Mouse (Mus musculus) cerebellum, adult 2 months (tissue): ENCODE results near the gene Gzmb. TPM values are rescaled to one million over a fixed set of nuclear protein-coding genes. Genes with fewer than 3 reads are reported as not detected.
"Not testable (repeated sequence)": the region's sequence is repeated elsewhere in the genome, so short reads cannot be mapped to it uniquely, and the experiment has no call there.

Experiments
- DNase-seq, 2 experiments: peaks; one replicate each; pipeline ENCODE4 v3.0.0; 2021
- H3K27ac ChIP-seq: fragments of 200-500 bp; 2 replicates; pipeline ENCODE4 v1.5.1; 2012; ENCODE audit warnings: low read length, control low read depth, inconsistent platforms; ENCODE audit not compliant: insufficient read depth
- H3K27me3 ChIP-seq: fragments of 200-500 bp; 2 replicates; pipeline ENCODE4 v1.6.1; 2012; ENCODE audit warnings: inconsistent platforms, mild to moderate bottlenecking, low read length, moderate library complexity; ENCODE audit not compliant: control insufficient read depth, insufficient read depth
- H3K4me1 ChIP-seq: fragments of 200-500 bp; 2 replicates; pipeline ENCODE4 v1.6.1; 2011; ENCODE audit warnings: low read length; ENCODE audit not compliant: control insufficient read depth, insufficient read depth
- H3K4me3 ChIP-seq: fragments of 200-500 bp; replicated peaks from 2 replicates; pipeline ENCODE3; 2011; ENCODE audit warnings: mild to moderate bottlenecking, low read depth, low read length, control low read depth; ENCODE audit not compliant: insufficient read depth
- CTCF ChIP-seq: fragments of 200-500 bp; IDR thresholded peaks from 2 replicates; pipeline ENCODE4 v1.5.1; 2011; ENCODE audit warnings: low read depth, mild to moderate bottlenecking, control low read depth, low read length, moderate library complexity, borderline replicate concordance; ENCODE audit not compliant: insufficient read depth
- POLR2A ChIP-seq: fragments of 200-500 bp; IDR thresholded peaks from 2 replicates; pipeline ENCODE4 v1.6.1; 2011; ENCODE audit warnings: low read length, control low read depth, borderline replicate concordance; ENCODE audit not compliant: insufficient read depth
- WGBS: fragments of 180-500 bp; shearing (Covaris S2); methylation state at CpG from one replicate; pipeline ENCODE4 v1.1.7; 2018; 5-methylcytosine and 5-hydroxymethylcytosine counted together
- polyA plus RNA-seq: library from polyadenylated mRNA; depleted of rRNA; stranded (reverse); fragments of >200 nt; gene quantifications from 2 replicates; pipeline ENCODE4 v1.2.3, GENCODE M21; 2012; rRNA removed

Gene Gzmb
- polyA plus RNA-seq, result 0.14 TPM in 1 of 2 replicates, not detected in the other

DNA sequence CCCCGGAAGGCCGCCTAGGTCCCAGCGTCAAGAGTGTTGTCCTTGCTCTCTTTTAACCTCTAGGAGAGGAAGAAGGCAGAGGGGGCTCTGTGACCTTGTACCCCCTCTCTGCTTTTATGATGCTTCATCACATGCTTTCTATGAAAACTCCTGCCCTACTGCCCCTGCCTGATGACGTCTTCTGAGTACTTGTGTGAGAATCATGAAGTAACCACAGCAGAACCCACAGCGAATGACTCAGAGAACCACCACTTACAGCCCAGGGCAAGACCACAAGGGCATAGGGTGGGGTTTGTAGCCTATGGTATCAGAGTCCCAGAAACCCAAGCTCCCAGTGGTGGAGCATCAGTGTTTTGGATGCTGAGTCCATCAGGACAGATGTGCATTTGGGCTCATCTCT is at the start of gene Gzmb:
Gene Gzmb (minus strand): TSS at position 108 of the 400 bp plus-strand sequence.
- no peak within 1 kb of the TSS for H3K27ac ChIP-seq
- no peak for TF ChIP-seq POLR2A
- no peak for TF ChIP-seq CTCF

GRCm38 (mm10) chr14:56311801-56312200 is 49.7 kb upstream of the Gzmb start:
- H3K4me3 ChIP-seq, H3K27me3 ChIP-seq, H3K27ac ChIP-seq, H3K4me1 ChIP-seq: not testable (repeated sequence)
- DNase-seq, result peak; percentile 33 to 68

More for the DNA sequence above, at the start of gene Gzmb:
- no peaks in the 10 kb centered on the region for H3K27me3 ChIP-seq
- no peak within 1 kb of the TSS for H3K4me3 ChIP-seq
- no peaks in the 10 kb centered on the region for H3K4me1 ChIP-seq
- no peak for DNase-seq
- 93% methylated on average over 5 of the region's 5 CpGs for WGBS

GRCm38 (mm10) chr14:56310238-56310637 is 48.2 kb upstream of the Gzmb start:
- DNase-seq, result no peak
- Histone ChIP-seq H3K4me3 (no peak overlapping the region), H3K4me1 (peaks cover 2% of the 10 kb centered on the region; the same call in 1 of the 2 replicates), H3K27me3 (no peaks in the 10 kb centered on the region), H3K27ac (no peak overlapping the region)
- TF ChIP-seq CTCF (no peak), POLR2A (no peak)
- 94% methylated on average over 9 of the region's 9 CpGs for WGBS

DNA sequence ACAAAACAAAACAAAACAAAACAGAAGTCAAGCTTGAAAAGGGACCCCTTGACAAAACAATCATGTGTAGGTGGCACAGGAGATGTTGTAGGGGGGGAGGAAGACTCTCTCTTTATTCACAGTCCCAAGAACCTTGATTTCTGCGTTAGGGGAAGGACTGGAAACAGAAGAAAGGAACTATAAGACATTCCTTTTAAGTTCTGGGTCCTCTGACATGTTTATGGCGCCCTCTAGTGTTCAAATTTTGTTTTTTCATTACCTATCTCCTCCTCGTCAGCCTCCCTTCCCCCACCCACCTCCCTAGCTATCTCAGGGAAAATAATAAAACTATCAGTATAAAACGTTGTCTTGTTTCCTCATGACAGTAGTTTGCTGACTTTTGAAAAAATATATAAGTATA is 42.1 kb upstream of the Gzmb start:
- WGBS, result 1% methylated on average over 4 of the region's 4 CpGs
- TF ChIP-seq POLR2A (no peak), CTCF (peak; percentile 42; the same call in 1 of the 2 replicates)
- Histone ChIP-seq H3K4me3 (no peak overlapping the region), H3K4me1 (no peaks in the 10 kb centered on the region), H3K27me3 (no peaks in the 10 kb centered on the region), H3K27ac (no peak overlapping the region)
- DNase-seq, result peak in 1 of 2 experiments; percentile 19

GRCm38 (mm10) chr14:56303506-56304025 is 41.5 kb upstream of the Gzmb start:
- Histone ChIP-seq H3K27ac (no peak overlapping the region), H3K27me3 (no peaks in the 10 kb centered on the region), H3K4me1 (no peaks in the 10 kb centered on the region), H3K4me3 (no peak overlapping the region)
- 84% methylated on average over 10 of the region's 10 CpGs for WGBS
- TF ChIP-seq POLR2A (no peak), CTCF (no peak)
- no peak for DNase-seq

DNA sequence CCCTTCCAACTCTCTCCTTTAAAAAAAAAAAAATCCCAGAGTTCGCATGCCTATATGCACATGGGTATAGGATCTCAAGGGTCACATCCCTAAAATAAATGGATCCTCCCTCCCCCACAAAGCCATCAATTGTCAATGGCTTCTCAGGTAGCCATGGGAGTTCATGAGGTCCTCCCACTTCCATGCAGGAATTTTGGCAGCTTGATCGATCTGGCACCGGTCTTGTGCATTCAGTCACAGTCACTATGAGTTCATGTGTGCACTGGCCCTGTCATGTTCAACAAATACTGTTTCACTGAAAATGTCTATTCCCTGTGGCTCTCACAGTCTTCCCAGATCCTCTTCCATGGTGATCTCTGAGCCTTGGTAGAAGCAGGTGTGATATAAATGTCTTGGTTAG is 40.0 kb upstream of the Gzmb start:
- TF ChIP-seq POLR2A (no peak), CTCF (no peak)
- no peak for DNase-seq
- Histone ChIP-seq H3K27me3 (no peaks in the 10 kb centered on the region), H3K4me1 (no peaks in the 10 kb centered on the region), H3K4me3 (no peak overlapping the region), H3K27ac (no peak overlapping the region)
- WGBS, result 48% methylated on average over 3 of the region's 3 CpGs

DNA sequence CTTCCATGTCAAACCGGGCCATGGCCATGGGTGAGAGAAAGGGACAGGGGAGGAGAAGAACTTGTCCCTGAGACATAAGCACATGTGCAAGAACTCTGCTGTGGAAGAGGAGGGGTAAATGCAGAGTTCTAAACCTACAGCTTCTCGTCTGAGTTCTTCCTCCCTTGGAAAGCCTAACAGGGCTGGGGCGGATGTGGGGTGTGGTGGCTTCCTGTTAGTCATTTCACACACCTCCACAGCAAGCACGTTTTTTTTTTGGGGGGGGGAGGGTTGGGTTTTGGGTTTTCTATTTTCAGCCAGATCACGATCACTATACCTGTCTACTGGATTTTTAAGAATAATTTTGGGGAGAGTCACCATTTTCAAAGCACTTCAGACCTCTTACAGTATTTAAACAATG is 34.7 kb upstream of the Gzmb start:
- WGBS, result 76% methylated on average over 5 of the region's 5 CpGs
- Histone ChIP-seq H3K4me3 (no peak overlapping the region), H3K27me3 (no peaks in the 10 kb centered on the region), H3K27ac (no peak overlapping the region), H3K4me1 (no peaks in the 10 kb centered on the region)
- TF ChIP-seq CTCF, result no peak
- TF ChIP-seq POLR2A, result no peak
- no peak for DNase-seq

GRCm38 (mm10) chr14:56296106-56296505 is 34.0 kb upstream of the Gzmb start:
- 88% methylated on average over 4 of the region's 4 CpGs for WGBS
- no peak overlapping the region for H3K27ac ChIP-seq
- no peaks in the 10 kb centered on the region for H3K4me1 ChIP-seq
- TF ChIP-seq CTCF, result no peak
- no peak for TF ChIP-seq POLR2A
- H3K4me3 ChIP-seq, result no peak overlapping the region
- no peak for DNase-seq
- no peaks in the 10 kb centered on the region for H3K27me3 ChIP-seq
